Mouse (Mus musculus): ENCODE measurements around the gene Scarb2. TPM values are rescaled to one million over a fixed set of nuclear protein-coding genes. Genes with fewer than 3 reads are reported as not detected.

Gene Scarb2
- total RNA-seq, 2 experiments from 2014 or later = 91.4 to 94.1 TPM

- DNase-seq (ENCODE audit: low spot score in 2 of 2) = no peak
Observed at GRCm38 (mm10) chr5:92438540-92438939, 68.1 kb downstream of the Scarb2 start.

- DNase-seq (ENCODE audit: low spot score in 2 of 2) = peak; percentile 93 to 96
Observed at GRCm38 (mm10) chr5:92435025-92435584, 71.5 kb downstream of the Scarb2 start, which contains the start of gene Nup54. Nup54 (minus strand) TSS chr5:92435219.

- no peak for DNase-seq (ENCODE audit: low spot score in 2 of 2)
Observed at GRCm38 (mm10) chr5:92434571-92434985, 72.1 kb downstream of the Scarb2 start.

GRCm38 (mm10) chr5:92434070-92434469 is 72.6 kb downstream of the Scarb2 start:
- no peak for DNase-seq (ENCODE audit: low spot score in 2 of 2)

- DNase-seq (ENCODE audit: low spot score in 2 of 2) = no peak
Observed at GRCm38 (mm10) chr5:92431611-92432010, 75.0 kb downstream of the Scarb2 start.

GRCm38 (mm10) chr5:92430723-92431122 is 75.9 kb downstream of the Scarb2 start:
- no peak for DNase-seq (ENCODE audit: low spot score in 2 of 2)

- DNase-seq (ENCODE audit: low spot score in 2 of 2) = no peak
Observed at GRCm38 (mm10) chr5:92424126-92424525, 82.5 kb downstream of the Scarb2 start.

GRCm38 (mm10) chr5:92413982-92414375 is 92.7 kb downstream of the Scarb2 start:
- DNase-seq (ENCODE audit: low spot score in 2 of 2) = no peak

GRCm38 (mm10) chr5:92413271-92413981 is 93.2 kb downstream of the Scarb2 start:
- no peak for DNase-seq (ENCODE audit: low spot score in 2 of 2)

GRCm38 (mm10) chr5:92411461-92412140 is 95.0 kb downstream of the Scarb2 start:
- DNase-seq (ENCODE audit: low spot score in 2 of 2) = no peak

GRCm38 (mm10) chr5:92410486-92410885 is 96.1 kb downstream of the Scarb2 start:
- DNase-seq (ENCODE audit: low spot score in 2 of 2) = no peak

- no peak for DNase-seq (ENCODE audit: low spot score in 2 of 2)
Observed at GRCm38 (mm10) chr5:92409361-92410155, 97.1 kb downstream of the Scarb2 start.

- no peak for DNase-seq (ENCODE audit: low spot score in 2 of 2)
Observed at GRCm38 (mm10) chr5:92404400-92404678, 102.3 kb downstream of the Scarb2 start.

GRCm38 (mm10) chr5:92403562-92404399 is 102.9 kb downstream of the Scarb2 start:
- DNase-seq (ENCODE audit: low spot score in 2 of 2) = no peak

GRCm38 (mm10) chr5:92402816-92403215 is 103.8 kb downstream of the Scarb2 start:
- no peak for DNase-seq (ENCODE audit: low spot score in 2 of 2)

GRCm38 (mm10) chr5:92398153-92398552 is 108.5 kb downstream of the Scarb2 start:
- DNase-seq (ENCODE audit: low spot score in 2 of 2) = peak; percentile 69 to 80

- DNase-seq (ENCODE audit: low spot score in 2 of 2) = no peak
Observed at GRCm38 (mm10) chr5:92396476-92396875, 110.2 kb downstream of the Scarb2 start.

GRCm38 (mm10) chr5:92395764-92396163 is 110.9 kb downstream of the Scarb2 start:
- no peak for DNase-seq (ENCODE audit: low spot score in 2 of 2)

GRCm38 (mm10) chr5:92393863-92394262 is 112.8 kb downstream of the Scarb2 start:
- DNase-seq (ENCODE audit: low spot score in 2 of 2) = no peak

- no peak for DNase-seq (ENCODE audit: low spot score in 2 of 2)
Observed at GRCm38 (mm10) chr5:92392542-92392941, 114.1 kb downstream of the Scarb2 start.

Data from left cerebral cortex, adult 18-20 months (tissue).